Mouse (Mus musculus) liver, embryonic 14.5 days (tissue): ENCODE results near the gene Adamts4.
A peak's percentile ranks its signal among the peaks of the same experiment; 100 is the strongest.

Experiments used
- CTCF ChIP-seq: IDR thresholded peaks from 2 replicates; pipeline ENCODE4 v1.5.1; 2016; ENCODE audit warnings: antibody characterized with exemption, low read depth, control low read depth
- EP300 ChIP-seq: IDR thresholded peaks from 2 replicates; pipeline ENCODE4 v1.6.1; 2016; ENCODE audit warnings: antibody characterized with exemption, low read depth

GRCm38 (mm10) chr1:171271196-171271595 is 21.0 kb downstream of the Adamts4 start:
- TF ChIP-seq CTCF (no peak), EP300 (0 out of 2 replicates have a peak, but pooled peaks have one; percentile 17)
